Mouse (Mus musculus): ENCODE measurements around the gene Zfp444. TPM values are rescaled to one million over a fixed set of nuclear protein-coding genes. Genes with fewer than 3 reads are reported as not detected.

The Zfp444 gene
- polyA plus RNA-seq, 1 experiment: 33.7 TPM

DNA sequence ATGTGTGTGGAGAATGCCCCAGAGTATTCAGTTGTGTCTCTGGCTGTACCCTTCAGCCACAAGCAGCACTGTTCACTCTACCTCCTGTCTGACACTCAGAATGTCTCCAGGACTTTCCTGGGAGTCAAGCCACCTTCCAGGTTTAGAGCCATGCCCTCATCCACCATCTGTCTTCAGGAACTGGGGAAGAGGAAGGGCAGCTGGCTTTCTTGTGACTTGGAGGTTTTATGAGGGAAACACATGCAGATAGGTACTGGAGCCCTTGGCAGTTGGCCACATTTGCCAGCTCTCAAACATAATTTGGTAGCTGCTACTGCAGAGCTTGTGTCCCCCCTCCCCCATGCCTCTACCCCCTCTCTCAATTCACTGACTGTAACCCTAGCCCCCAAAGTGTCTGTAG lies 7.0 kb downstream of the Zfp444 start:
- H3K9ac ChIP-seq (ENCODE audit: low read depth, poor library complexity, severe bottlenecking): no peak overlapping the region
- peaks cover 2% of the 10 kb centered on the region; the same call in 1 of the 2 replicates for H3K9me3 ChIP-seq (replicated peaks; ENCODE audit: control insufficient read depth, insufficient read depth, low read length, poor library complexity, severe bottlenecking)
- peaks cover 27% of the 10 kb centered on the region for H3K36me3 ChIP-seq (ENCODE audit: control insufficient read depth, insufficient read depth, low read length, poor library complexity, severe bottlenecking)
- H3K27ac ChIP-seq (ENCODE audit: insufficient read depth, low read length): no peak overlapping the region
- H3K4me1 ChIP-seq (ENCODE audit: control insufficient read depth, insufficient read depth, low read length): no peaks in the 10 kb centered on the region
- TF ChIP-seq CTCF (IDR thresholded peaks at IDR 0.05; ENCODE audit: low read depth, low read length) (no peak), POLR2A (IDR thresholded peaks at IDR 0.05; ENCODE audit: insufficient read depth, low read length) (no peak), EP300 (IDR thresholded peaks at IDR 0.05; ENCODE audit: insufficient read depth, low read depth, low read length) (no peak)
- no peak overlapping the region for H3K4me3 ChIP-seq (ENCODE audit: low read depth, low read length)
- H3K27me3 ChIP-seq (ENCODE audit: control insufficient read depth, insufficient read depth, low read length, poor library complexity, severe bottlenecking): no peaks in the 10 kb centered on the region

DNA sequence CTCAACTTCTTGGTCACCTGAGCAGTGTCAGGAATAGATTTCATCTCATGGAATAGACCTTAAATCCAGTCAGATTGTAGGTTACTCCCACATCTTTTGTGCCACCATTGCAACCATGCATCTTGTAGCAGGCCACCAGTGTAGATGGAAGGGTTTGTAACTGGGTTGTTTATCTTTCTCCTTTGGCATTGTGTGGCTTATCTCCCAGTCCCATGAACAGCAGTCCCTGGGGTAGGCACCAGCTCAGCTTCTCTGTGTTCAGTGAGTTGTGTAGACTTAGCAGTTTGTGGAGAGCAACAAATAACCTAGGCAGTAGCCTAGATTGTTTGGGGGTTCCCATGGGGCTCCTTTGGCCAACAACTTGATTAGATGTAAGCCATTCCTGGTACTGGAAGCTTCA lies 10.9 kb downstream of the Zfp444 start:
- H3K4me1 ChIP-seq (ENCODE audit: control insufficient read depth, insufficient read depth, low read length): no peaks in the 10 kb centered on the region
- H3K27ac ChIP-seq (ENCODE audit: insufficient read depth, low read length): no peak overlapping the region
- no peak overlapping the region for H3K9ac ChIP-seq (ENCODE audit: low read depth, poor library complexity, severe bottlenecking)
- TF ChIP-seq EP300 (IDR thresholded peaks at IDR 0.05; ENCODE audit: insufficient read depth, low read depth, low read length): no peak
- TF ChIP-seq POLR2A (IDR thresholded peaks at IDR 0.05; ENCODE audit: insufficient read depth, low read length): no peak
- no peak for TF ChIP-seq CTCF (IDR thresholded peaks at IDR 0.05; ENCODE audit: low read depth, low read length)
- H3K36me3 ChIP-seq (ENCODE audit: control insufficient read depth, insufficient read depth, low read length, poor library complexity, severe bottlenecking): peaks cover 9% of the 10 kb centered on the region
- no peaks in the 10 kb centered on the region for H3K27me3 ChIP-seq (ENCODE audit: control insufficient read depth, insufficient read depth, low read length, poor library complexity, severe bottlenecking)
- no peak overlapping the region for H3K4me3 ChIP-seq (ENCODE audit: low read depth, low read length)
- peaks cover under 1% of the 10 kb centered on the region; the same call in 1 of the 2 replicates for H3K9me3 ChIP-seq (replicated peaks; ENCODE audit: control insufficient read depth, insufficient read depth, low read length, poor library complexity, severe bottlenecking)

DNA sequence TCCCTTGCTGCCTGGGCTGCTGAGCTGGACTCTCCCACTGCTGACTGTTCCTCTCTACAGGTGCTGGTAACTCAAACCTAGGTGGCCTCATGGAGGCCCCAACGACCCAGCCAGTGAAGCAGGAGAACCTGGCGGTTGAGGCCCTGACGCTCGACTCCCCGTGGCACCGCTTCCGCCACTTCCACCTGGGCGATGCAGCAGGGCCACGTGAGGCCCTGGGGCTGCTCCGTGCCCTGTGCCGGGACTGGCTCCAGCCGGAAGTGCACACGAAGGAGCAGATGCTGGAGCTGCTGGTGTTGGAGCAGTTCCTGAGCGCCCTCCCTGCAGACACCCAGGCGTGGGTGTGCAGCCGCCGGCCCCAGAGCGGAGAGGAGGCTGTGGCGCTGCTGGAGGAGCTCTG lies 11.8 kb downstream of the Zfp444 start:
- no peaks in the 10 kb centered on the region for H3K27me3 ChIP-seq (ENCODE audit: control insufficient read depth, insufficient read depth, low read length, poor library complexity, severe bottlenecking)
- H3K4me1 ChIP-seq (ENCODE audit: control insufficient read depth, insufficient read depth, low read length): no peaks in the 10 kb centered on the region
- peak overlapping the region; percentile 31; the same call in 1 of the 2 replicates for H3K4me3 ChIP-seq (ENCODE audit: low read depth, low read length)
- no peak for TF ChIP-seq EP300 (IDR thresholded peaks at IDR 0.05; ENCODE audit: insufficient read depth, low read depth, low read length)
- no peak for TF ChIP-seq CTCF (IDR thresholded peaks at IDR 0.05; ENCODE audit: low read depth, low read length)
- TF ChIP-seq POLR2A (IDR thresholded peaks at IDR 0.05; ENCODE audit: insufficient read depth, low read length): no peak
- H3K9me3 ChIP-seq (replicated peaks; ENCODE audit: control insufficient read depth, insufficient read depth, low read length, poor library complexity, severe bottlenecking): no peaks in the 10 kb centered on the region
- H3K27ac ChIP-seq (ENCODE audit: insufficient read depth, low read length): no peak overlapping the region
- peaks cover 4% of the 10 kb centered on the region; the same call in 1 of the 2 replicates for H3K36me3 ChIP-seq (ENCODE audit: control insufficient read depth, insufficient read depth, low read length, poor library complexity, severe bottlenecking)
- H3K9ac ChIP-seq (ENCODE audit: low read depth, poor library complexity, severe bottlenecking): peak overlapping the region; percentile 37; the same call in 1 of the 2 replicates

DNA sequence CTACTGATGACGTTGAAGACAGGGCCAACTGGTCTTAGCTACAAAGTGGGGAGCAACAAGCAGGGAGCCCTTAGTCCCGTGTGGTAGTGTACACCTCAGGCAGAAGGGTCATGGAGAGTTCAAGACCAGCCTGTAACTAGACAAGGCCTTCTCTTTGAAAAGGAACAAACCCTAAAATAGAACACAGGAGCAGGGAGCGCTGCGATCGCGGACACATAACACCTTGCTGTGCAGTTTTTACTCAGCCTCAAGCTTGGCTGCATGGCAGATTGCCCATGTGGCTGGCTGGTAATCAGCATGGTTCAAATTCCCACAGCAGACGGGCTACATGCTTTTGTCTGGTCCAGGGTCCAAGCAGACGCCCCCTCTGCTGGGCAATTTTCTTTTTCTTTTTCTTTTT lies 12.5 kb downstream of the Zfp444 start:
- Histone ChIP-seq H3K9ac (ENCODE audit: low read depth, poor library complexity, severe bottlenecking) (no peak overlapping the region), H3K4me3 (ENCODE audit: low read depth, low read length) (no peak overlapping the region), H3K27me3 (ENCODE audit: control insufficient read depth, insufficient read depth, low read length, poor library complexity, severe bottlenecking) (no peaks in the 10 kb centered on the region), H3K9me3 (replicated peaks; ENCODE audit: control insufficient read depth, insufficient read depth, low read length, poor library complexity, severe bottlenecking) (no peaks in the 10 kb centered on the region), H3K36me3 (ENCODE audit: control insufficient read depth, insufficient read depth, low read length, poor library complexity, severe bottlenecking) (peaks cover 4% of the 10 kb centered on the region; the same call in 1 of the 2 replicates), H3K4me1 (ENCODE audit: control insufficient read depth, insufficient read depth, low read length) (no peaks in the 10 kb centered on the region), H3K27ac (ENCODE audit: insufficient read depth, low read length) (no peak overlapping the region)
- TF ChIP-seq EP300 (IDR thresholded peaks at IDR 0.05; ENCODE audit: insufficient read depth, low read depth, low read length) (no peak), CTCF (IDR thresholded peaks at IDR 0.05; ENCODE audit: low read depth, low read length) (no peak), POLR2A (IDR thresholded peaks at IDR 0.05; ENCODE audit: insufficient read depth, low read length) (no peak)

DNA sequence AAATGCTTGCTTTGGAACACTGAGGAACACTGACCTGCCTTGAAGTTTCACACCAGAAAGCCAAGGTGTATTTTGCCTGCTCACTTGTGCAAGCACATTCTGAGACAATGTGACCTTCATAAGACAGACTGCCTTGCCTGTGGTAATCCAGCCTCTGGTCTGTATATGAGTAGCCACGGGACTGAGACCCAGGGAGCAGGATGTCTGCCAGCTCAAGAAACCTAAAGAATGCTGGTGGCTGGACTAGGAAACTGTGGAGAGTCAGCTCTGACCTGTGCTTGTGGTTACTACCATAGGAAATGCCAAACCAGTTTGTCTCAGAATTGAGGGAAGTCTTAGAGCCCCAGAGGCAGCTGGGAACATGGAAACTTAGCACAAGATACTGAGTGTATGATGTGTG lies 13.4 kb downstream of the Zfp444 start:
- Histone ChIP-seq H3K4me3 (ENCODE audit: low read depth, low read length) (no peak overlapping the region), H3K9me3 (replicated peaks; ENCODE audit: control insufficient read depth, insufficient read depth, low read length, poor library complexity, severe bottlenecking) (no peaks in the 10 kb centered on the region), H3K9ac (ENCODE audit: low read depth, poor library complexity, severe bottlenecking) (no peak overlapping the region), H3K27ac (ENCODE audit: insufficient read depth, low read length) (no peak overlapping the region), H3K27me3 (ENCODE audit: control insufficient read depth, insufficient read depth, low read length, poor library complexity, severe bottlenecking) (no peaks in the 10 kb centered on the region), H3K36me3 (ENCODE audit: control insufficient read depth, insufficient read depth, low read length, poor library complexity, severe bottlenecking) (peaks cover 4% of the 10 kb centered on the region; the same call in 1 of the 2 replicates), H3K4me1 (ENCODE audit: control insufficient read depth, insufficient read depth, low read length) (no peaks in the 10 kb centered on the region)
- TF ChIP-seq CTCF (IDR thresholded peaks at IDR 0.05; ENCODE audit: low read depth, low read length) (no peak), EP300 (IDR thresholded peaks at IDR 0.05; ENCODE audit: insufficient read depth, low read depth, low read length) (no peak), POLR2A (IDR thresholded peaks at IDR 0.05; ENCODE audit: insufficient read depth, low read length) (no peak)

DNA sequence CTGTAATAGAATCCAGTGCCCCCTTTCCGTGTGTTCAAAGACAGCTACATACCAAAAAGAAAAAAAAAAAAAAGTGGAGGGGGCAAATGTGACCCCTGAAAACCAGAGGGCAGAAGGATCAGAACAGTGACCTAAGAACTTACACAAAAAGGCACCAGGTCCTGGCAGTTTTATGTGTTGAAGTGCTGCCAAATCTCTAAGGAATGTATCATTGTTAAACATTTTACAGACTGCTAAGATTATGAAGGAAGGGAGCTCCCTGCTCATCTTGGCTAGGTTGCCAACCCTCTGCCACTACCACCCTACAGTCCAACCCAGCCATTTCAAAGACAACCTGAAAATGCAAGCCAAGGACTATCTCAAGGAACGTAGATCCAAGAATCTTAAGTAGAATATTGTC lies 14.2 kb downstream of the Zfp444 start:
- TF ChIP-seq EP300 (IDR thresholded peaks at IDR 0.05; ENCODE audit: insufficient read depth, low read depth, low read length) (no peak), CTCF (IDR thresholded peaks at IDR 0.05; ENCODE audit: low read depth, low read length) (no peak), POLR2A (IDR thresholded peaks at IDR 0.05; ENCODE audit: insufficient read depth, low read length) (no peak)

More for the DNA sequence above, 14.2 kb downstream of the Zfp444 start:
- Histone ChIP-seq H3K9ac (ENCODE audit: low read depth, poor library complexity, severe bottlenecking) (no peak overlapping the region), H3K4me1 (ENCODE audit: control insufficient read depth, insufficient read depth, low read length) (no peaks in the 10 kb centered on the region), H3K27me3 (ENCODE audit: control insufficient read depth, insufficient read depth, low read length, poor library complexity, severe bottlenecking) (no peaks in the 10 kb centered on the region), H3K36me3 (ENCODE audit: control insufficient read depth, insufficient read depth, low read length, poor library complexity, severe bottlenecking) (peaks cover 4% of the 10 kb centered on the region; the same call in 1 of the 2 replicates), H3K27ac (ENCODE audit: insufficient read depth, low read length) (no peak overlapping the region), H3K4me3 (ENCODE audit: low read depth, low read length) (no peak overlapping the region), H3K9me3 (replicated peaks; ENCODE audit: control insufficient read depth, insufficient read depth, low read length, poor library complexity, severe bottlenecking) (no peaks in the 10 kb centered on the region)

Measured in ES-Bruce4 (cell line).